Mouse (Mus musculus): ENCODE data around the gene Ppm1k. TPM values are rescaled to one million over a fixed set of nuclear protein-coding genes. Genes with fewer than 3 reads are reported as not detected.
A peak's percentile ranks its signal among the peaks of the same experiment; 100 is the strongest.

Gene Ppm1k
- polyA plus RNA-seq (2012; rRNA removed): 20.7 and 21.8 TPM in 2 replicates

- DNase-seq: peak; percentile 97 to 99
- WGBS: under 1% methylated on average over 24 of the region's 24 CpGs
Measured at GRCm38 (mm10) chr6:57535386-57535936, at the start of gene Ppm1k. Ppm1k (minus strand) TSS chr6:57535468.

GRCm38 (mm10) chr6:57582356-57582755 lies 47.1 kb upstream of the Ppm1k start:
- TF ChIP-seq POLR2A (IDR thresholded peaks at IDR 0.05; ENCODE audit: borderline replicate concordance, insufficient read depth, low read length) (no peak), CTCF (IDR thresholded peaks at IDR 0.05; ENCODE audit: borderline replicate concordance, insufficient read depth, low read depth, low read length) (no peak)
- no peak for DNase-seq
- no peaks in the 10 kb centered on the region for H3K4me1 ChIP-seq (ENCODE audit: control insufficient read depth, insufficient read depth, low read length)
- no peak overlapping the region for H3K27ac ChIP-seq (ENCODE audit: insufficient read depth, low read length)
- no peak overlapping the region for H3K4me3 ChIP-seq (replicated peaks; ENCODE audit: insufficient read depth, low read depth, low read length)
- no peaks in the 10 kb centered on the region for H3K27me3 ChIP-seq (ENCODE audit: control insufficient read depth, insufficient read depth, low read length)
- WGBS: 85% methylated on average over 4 of the region's 4 CpGs

More at GRCm38 (mm10) chr6:57535386-57535936, at the start of gene Ppm1k:
- Histone ChIP-seq H3K4me1 (ENCODE audit: control insufficient read depth, insufficient read depth, low read length) (peaks cover 3% of the 10 kb centered on the region; the same call in 1 of the 2 replicates), H3K4me3 (replicated peaks; ENCODE audit: insufficient read depth, low read depth, low read length) (peak within 1 kb of the TSS; percentile 88), H3K27me3 (ENCODE audit: control insufficient read depth, insufficient read depth, low read length) (no peaks in the 10 kb centered on the region), H3K27ac (ENCODE audit: insufficient read depth, low read length) (peak within 1 kb of the TSS; percentile 68)
- peak; percentile 52; the same call in 1 of the 2 replicates for TF ChIP-seq POLR2A (IDR thresholded peaks at IDR 0.05; ENCODE audit: borderline replicate concordance, insufficient read depth, low read length)
- no peak for TF ChIP-seq CTCF (IDR thresholded peaks at IDR 0.05; ENCODE audit: borderline replicate concordance, insufficient read depth, low read depth, low read length)

GRCm38 (mm10) chr6:57581595-57581994 lies 46.3 kb upstream of the Ppm1k start:
- no peak overlapping the region for H3K27ac ChIP-seq (ENCODE audit: insufficient read depth, low read length)

GRCm38 (mm10) chr6:57580881-57581548 lies 45.7 kb upstream of the Ppm1k start, which contains the start of gene Herc6:
Herc6 (plus strand) TSS chr6:57581000.
- H3K4me1 ChIP-seq (ENCODE audit: control insufficient read depth, insufficient read depth, low read length): no peaks in the 10 kb centered on the region
- peak within 1 kb of the TSS; percentile 54 for H3K4me3 ChIP-seq (replicated peaks; ENCODE audit: insufficient read depth, low read depth, low read length)
- TF ChIP-seq CTCF (IDR thresholded peaks at IDR 0.05; ENCODE audit: borderline replicate concordance, insufficient read depth, low read depth, low read length): no peak
- WGBS: 2% methylated on average over 16 of the region's 16 CpGs
- H3K27me3 ChIP-seq (ENCODE audit: control insufficient read depth, insufficient read depth, low read length): no peaks in the 10 kb centered on the region
- no peak within 1 kb of the TSS for H3K27ac ChIP-seq (ENCODE audit: insufficient read depth, low read length)
- peak; percentile 15 to 20 for DNase-seq

More at GRCm38 (mm10) chr6:57581595-57581994, 46.3 kb upstream of the Ppm1k start:
- WGBS: 88% methylated on average over 12 of the region's 12 CpGs
- H3K4me1 ChIP-seq (ENCODE audit: control insufficient read depth, insufficient read depth, low read length): no peaks in the 10 kb centered on the region
- H3K27me3 ChIP-seq (ENCODE audit: control insufficient read depth, insufficient read depth, low read length): no peaks in the 10 kb centered on the region
- TF ChIP-seq CTCF (IDR thresholded peaks at IDR 0.05; ENCODE audit: borderline replicate concordance, insufficient read depth, low read depth, low read length): no peak
- TF ChIP-seq POLR2A (IDR thresholded peaks at IDR 0.05; ENCODE audit: borderline replicate concordance, insufficient read depth, low read length): no peak
- DNase-seq: no peak
- no peak overlapping the region for H3K4me3 ChIP-seq (replicated peaks; ENCODE audit: insufficient read depth, low read depth, low read length)

GRCm38 (mm10) chr6:57571587-57571986 lies 36.3 kb upstream of the Ppm1k start:
- TF ChIP-seq CTCF (IDR thresholded peaks at IDR 0.05; ENCODE audit: borderline replicate concordance, insufficient read depth, low read depth, low read length) (no peak), POLR2A (IDR thresholded peaks at IDR 0.05; ENCODE audit: borderline replicate concordance, insufficient read depth, low read length) (no peak)
- Histone ChIP-seq H3K27ac (ENCODE audit: insufficient read depth, low read length) (no peak overlapping the region), H3K27me3 (ENCODE audit: control insufficient read depth, insufficient read depth, low read length) (no peaks in the 10 kb centered on the region), H3K4me1 (ENCODE audit: control insufficient read depth, insufficient read depth, low read length) (no peaks in the 10 kb centered on the region), H3K4me3 (replicated peaks; ENCODE audit: insufficient read depth, low read depth, low read length) (no peak overlapping the region)
- no peak for DNase-seq

- Histone ChIP-seq H3K4me3 (replicated peaks; ENCODE audit: insufficient read depth, low read depth, low read length) (no peak overlapping the region), H3K27ac (ENCODE audit: insufficient read depth, low read length) (no peak overlapping the region), H3K27me3 (ENCODE audit: control insufficient read depth, insufficient read depth, low read length) (no peaks in the 10 kb centered on the region), H3K4me1 (ENCODE audit: control insufficient read depth, insufficient read depth, low read length) (no peaks in the 10 kb centered on the region)
- 10% methylated on average over 6 of the region's 6 CpGs for WGBS
- peak; percentile 15 to 36 for DNase-seq
- TF ChIP-seq POLR2A (IDR thresholded peaks at IDR 0.05; ENCODE audit: borderline replicate concordance, insufficient read depth, low read length) (no peak), CTCF (IDR thresholded peaks at IDR 0.05; ENCODE audit: borderline replicate concordance, insufficient read depth, low read depth, low read length) (0 out of 2 replicates have a peak, but pooled peaks have one; percentile 10)
Measured at GRCm38 (mm10) chr6:57570170-57570974, 35.1 kb upstream of the Ppm1k start.

GRCm38 (mm10) chr6:57567630-57568029 lies 32.4 kb upstream of the Ppm1k start:
- Histone ChIP-seq H3K27ac (ENCODE audit: insufficient read depth, low read length) (no peak overlapping the region), H3K27me3 (ENCODE audit: control insufficient read depth, insufficient read depth, low read length) (no peaks in the 10 kb centered on the region), H3K4me1 (ENCODE audit: control insufficient read depth, insufficient read depth, low read length) (no peaks in the 10 kb centered on the region), H3K4me3 (replicated peaks; ENCODE audit: insufficient read depth, low read depth, low read length) (no peak overlapping the region)
- DNase-seq: no peak
- WGBS: 94% methylated on average over 2 of the region's 2 CpGs
- TF ChIP-seq POLR2A (IDR thresholded peaks at IDR 0.05; ENCODE audit: borderline replicate concordance, insufficient read depth, low read length) (no peak), CTCF (IDR thresholded peaks at IDR 0.05; ENCODE audit: borderline replicate concordance, insufficient read depth, low read depth, low read length) (no peak)

Measured in cerebellum, adult 2 months (tissue).